Mouse (Mus musculus) A20 (cell line): ENCODE measurements around the gene Slc36a4.

Source experiments
- DNase-seq: peaks from one replicate; pipeline ENCODE4 v3.0.0-alpha.2; 2011; ENCODE audit warnings: low read depth, low spot score

Gene Slc36a4

GRCm38 (mm10) chr9:15709599-15710381 lies at the start of gene Slc36a4:
Slc36a4 (plus strand) TSS chr9:15709738.
- peak; percentile 85 for DNase-seq

GRCm38 (mm10) chr9:15664606-15665005 lies 44.9 kb upstream of the Slc36a4 start:
- DNase-seq, result no peak

GRCm38 (mm10) chr9:15669452-15669851 lies 40.1 kb upstream of the Slc36a4 start:
- DNase-seq, result no peak

- DNase-seq, result peak; percentile 91
These were observed 39.5 kb upstream of the Slc36a4 start for GRCm38 (mm10) chr9:15670002-15670527.

GRCm38 (mm10) chr9:15672251-15672650 lies 37.3 kb upstream of the Slc36a4 start:
- no peak for DNase-seq

- peak; percentile 79 for DNase-seq
These were observed 27.6 kb upstream of the Slc36a4 start for GRCm38 (mm10) chr9:15681855-15682466.

GRCm38 (mm10) chr9:15685215-15685614 lies 24.3 kb upstream of the Slc36a4 start:
- DNase-seq, result peak; percentile 79

- no peak for DNase-seq
These were observed 22.2 kb upstream of the Slc36a4 start for GRCm38 (mm10) chr9:15687358-15687757.

- peak; percentile 93 for DNase-seq
These were observed 15.7 kb upstream of the Slc36a4 start for GRCm38 (mm10) chr9:15693847-15694246.

- DNase-seq, result no peak
These were observed 14.5 kb upstream of the Slc36a4 start for GRCm38 (mm10) chr9:15694989-15695388.

GRCm38 (mm10) chr9:15705706-15706105 lies 3.8 kb upstream of the Slc36a4 start:
- no peak for DNase-seq

GRCm38 (mm10) chr9:15708979-15709598 lies 449 bp upstream of the Slc36a4 start:
- no peak for DNase-seq

GRCm38 (mm10) chr9:15710821-15711565 lies 1.5 kb downstream of the Slc36a4 start:
- no peak for DNase-seq

- DNase-seq, result no peak
These were observed 2.1 kb downstream of the Slc36a4 start for GRCm38 (mm10) chr9:15711676-15712075.

GRCm38 (mm10) chr9:15714792-15715191 lies 5.3 kb downstream of the Slc36a4 start:
- peak; percentile 46 for DNase-seq

GRCm38 (mm10) chr9:15715193-15715989 lies 5.9 kb downstream of the Slc36a4 start:
- DNase-seq, result no peak

- DNase-seq, result no peak
These were observed 7.8 kb downstream of the Slc36a4 start for GRCm38 (mm10) chr9:15717363-15717762.

GRCm38 (mm10) chr9:15718295-15718694 lies 8.8 kb downstream of the Slc36a4 start:
- DNase-seq, result no peak

GRCm38 (mm10) chr9:15719594-15719993 lies 10.1 kb downstream of the Slc36a4 start:
- no peak for DNase-seq

GRCm38 (mm10) chr9:15720556-15720955 lies 11.0 kb downstream of the Slc36a4 start:
- no peak for DNase-seq
